Mouse (Mus musculus): ENCODE results near the gene Cd244a. TPM values are rescaled to one million over a fixed set of nuclear protein-coding genes. Genes with fewer than 3 reads are reported as not detected.

Gene Cd244a
- polyA plus RNA-seq, 1 experiment: 0.16 TPM

DNA sequence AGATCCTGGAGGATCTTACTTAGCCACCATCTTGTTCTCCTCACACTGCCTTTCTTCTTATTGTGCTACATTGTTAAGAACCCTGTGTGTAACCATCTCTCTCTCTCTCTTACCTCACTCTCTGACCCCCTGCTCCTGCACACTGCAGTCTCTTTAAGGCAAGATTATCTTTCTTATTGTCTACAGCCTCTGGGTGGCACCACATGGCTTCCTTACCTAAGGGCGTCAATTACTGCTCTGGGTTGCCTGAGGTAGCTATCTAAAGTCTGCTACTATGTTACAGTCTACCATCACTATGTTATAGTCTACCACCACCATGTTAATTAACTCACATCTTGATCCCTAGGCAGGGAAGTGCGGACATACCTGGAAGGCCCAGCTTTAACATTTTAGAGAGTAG lies 9.4 kb downstream of the Cd244a start:
- H3K36me3 ChIP-seq (ENCODE audit: control insufficient read depth, insufficient read depth, low read length): no peaks in the 10 kb centered on the region
- TF ChIP-seq CTCF (IDR thresholded peaks at IDR 0.05; ENCODE audit: control insufficient read depth, insufficient read depth, insufficient replicate concordance, low read depth, low read length) (no peak), POLR2A (IDR thresholded peaks at IDR 0.05; ENCODE audit: control insufficient read depth, low read depth, low read length) (no peak)
- H3K4me1 ChIP-seq (ENCODE audit: control insufficient read depth, insufficient read depth, low read length): no peaks in the 10 kb centered on the region
- H3K4me3 ChIP-seq (ENCODE audit: control insufficient read depth, low read depth, low read length): no peak overlapping the region
- no peak overlapping the region for H3K27ac ChIP-seq (ENCODE audit: control insufficient read depth, insufficient read depth, low read depth, low read length)
- H3K27me3 ChIP-seq (ENCODE audit: control insufficient read depth, insufficient read depth, low read length): no peaks in the 10 kb centered on the region

DNA sequence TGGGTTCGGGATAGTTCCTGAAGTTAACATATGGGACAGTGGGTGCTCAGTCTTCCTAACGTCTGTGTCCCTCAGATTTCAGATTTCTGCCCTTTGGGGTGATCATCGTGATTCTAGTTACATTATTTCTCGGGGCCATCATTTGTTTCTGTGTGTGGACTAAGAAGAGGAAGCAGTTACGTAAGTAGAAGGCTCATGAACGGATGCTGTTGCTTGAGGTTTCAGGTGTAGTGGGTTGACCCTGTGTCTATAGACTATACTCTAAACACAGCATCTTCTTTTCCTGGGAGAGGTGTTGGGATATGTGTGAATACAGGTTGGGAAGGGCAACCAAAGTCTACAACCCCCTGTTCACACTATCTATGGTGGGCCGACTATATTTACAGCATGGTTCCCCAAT lies 18.2 kb downstream of the Cd244a start:
- TF ChIP-seq POLR2A (IDR thresholded peaks at IDR 0.05; ENCODE audit: control insufficient read depth, low read depth, low read length) (no peak), CTCF (IDR thresholded peaks at IDR 0.05; ENCODE audit: control insufficient read depth, insufficient read depth, insufficient replicate concordance, low read depth, low read length) (no peak)
- no peaks in the 10 kb centered on the region for H3K4me1 ChIP-seq (ENCODE audit: control insufficient read depth, insufficient read depth, low read length)
- no peaks in the 10 kb centered on the region for H3K27me3 ChIP-seq (ENCODE audit: control insufficient read depth, insufficient read depth, low read length)
- H3K27ac ChIP-seq (ENCODE audit: control insufficient read depth, insufficient read depth, low read depth, low read length): no peak overlapping the region
- H3K36me3 ChIP-seq (ENCODE audit: control insufficient read depth, insufficient read depth, low read length): no peaks in the 10 kb centered on the region
- no peak overlapping the region for H3K4me3 ChIP-seq (ENCODE audit: control insufficient read depth, low read depth, low read length)

DNA sequence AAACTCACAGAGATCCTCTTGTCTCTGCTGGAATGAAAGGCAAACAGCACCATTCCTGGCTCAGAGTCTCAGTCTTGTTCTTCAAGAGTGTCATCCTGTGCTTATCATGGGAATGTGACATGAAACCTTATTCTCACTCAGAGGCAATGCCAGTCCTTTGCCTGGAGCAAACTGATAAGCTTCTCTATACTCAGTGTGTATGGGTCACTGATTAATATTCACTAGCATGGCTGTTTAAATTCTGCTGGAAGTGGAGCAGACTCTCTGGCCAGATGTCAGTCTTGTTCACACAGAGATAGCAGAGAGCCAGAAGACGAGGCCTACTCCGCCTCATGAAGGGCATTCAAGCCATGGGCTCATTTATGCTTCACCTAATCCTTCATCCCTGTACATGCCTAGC lies 25.6 kb downstream of the Cd244a start:
- TF ChIP-seq POLR2A (IDR thresholded peaks at IDR 0.05; ENCODE audit: control insufficient read depth, low read depth, low read length) (no peak), CTCF (IDR thresholded peaks at IDR 0.05; ENCODE audit: control insufficient read depth, insufficient read depth, insufficient replicate concordance, low read depth, low read length) (no peak)
- H3K4me1 ChIP-seq (ENCODE audit: control insufficient read depth, insufficient read depth, low read length): no peaks in the 10 kb centered on the region
- H3K36me3 ChIP-seq (ENCODE audit: control insufficient read depth, insufficient read depth, low read length): no peaks in the 10 kb centered on the region
- H3K27me3 ChIP-seq (ENCODE audit: control insufficient read depth, insufficient read depth, low read length): no peaks in the 10 kb centered on the region
- H3K4me3 ChIP-seq (ENCODE audit: control insufficient read depth, low read depth, low read length): no peak overlapping the region
- H3K27ac ChIP-seq (ENCODE audit: control insufficient read depth, insufficient read depth, low read depth, low read length): no peak overlapping the region

DNA sequence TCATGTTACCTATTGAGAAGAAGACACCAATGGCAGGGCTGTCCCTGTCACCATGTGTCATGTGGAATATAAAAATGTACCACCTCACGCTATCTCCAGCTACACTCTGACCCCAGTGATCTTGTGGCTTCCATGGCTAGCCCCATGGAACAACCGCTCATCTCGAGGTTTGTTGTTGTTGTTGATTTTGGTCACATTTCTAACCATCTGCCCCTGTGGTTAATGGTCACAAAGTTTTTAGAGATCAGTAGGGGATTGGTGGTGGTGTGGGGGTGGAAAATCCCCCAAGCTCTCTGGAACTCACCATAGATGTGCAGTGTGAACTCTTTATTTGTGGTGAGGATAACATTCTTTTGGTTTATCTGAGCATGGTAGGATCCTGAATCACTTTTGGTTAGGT lies 45.7 kb downstream of the Cd244a start:
- TF ChIP-seq CTCF (IDR thresholded peaks at IDR 0.05; ENCODE audit: control insufficient read depth, insufficient read depth, insufficient replicate concordance, low read depth, low read length) (no peak), POLR2A (IDR thresholded peaks at IDR 0.05; ENCODE audit: control insufficient read depth, low read depth, low read length) (no peak)

DNA sequence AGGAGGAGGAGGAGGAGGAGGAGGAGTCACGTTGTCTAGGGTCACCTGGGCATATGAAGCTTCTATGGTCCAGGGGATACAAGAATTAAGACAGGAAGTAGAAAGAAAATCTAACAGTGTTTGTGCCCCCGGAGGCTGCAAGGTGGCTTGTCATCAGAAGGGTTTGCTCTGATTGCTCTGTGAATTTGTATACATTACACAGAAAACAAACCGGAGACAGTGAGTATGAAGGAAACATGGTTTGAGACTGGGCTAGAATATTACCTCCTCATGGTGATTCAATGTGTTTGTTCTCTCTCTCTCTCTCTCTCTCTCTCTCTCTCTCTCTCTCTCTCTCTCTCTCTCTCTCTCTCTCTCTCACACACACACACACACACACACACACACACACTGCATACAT lies 47.7 kb downstream of the Cd244a start:
- no peak overlapping the region for H3K4me3 ChIP-seq (ENCODE audit: control insufficient read depth, low read depth, low read length)
- no peak for TF ChIP-seq CTCF (IDR thresholded peaks at IDR 0.05; ENCODE audit: control insufficient read depth, insufficient read depth, insufficient replicate concordance, low read depth, low read length)
- TF ChIP-seq POLR2A (IDR thresholded peaks at IDR 0.05; ENCODE audit: control insufficient read depth, low read depth, low read length): no peak
- H3K27ac ChIP-seq (ENCODE audit: control insufficient read depth, insufficient read depth, low read depth, low read length): no peak overlapping the region
- peaks cover under 1% of the 10 kb centered on the region; the same call in 1 of the 2 replicates for H3K4me1 ChIP-seq (ENCODE audit: control insufficient read depth, insufficient read depth, low read length)
- no peaks in the 10 kb centered on the region for H3K27me3 ChIP-seq (ENCODE audit: control insufficient read depth, insufficient read depth, low read length)
- no peaks in the 10 kb centered on the region for H3K36me3 ChIP-seq (ENCODE audit: control insufficient read depth, insufficient read depth, low read length)

More for the DNA sequence above, 45.7 kb downstream of the Cd244a start:
- no peaks in the 10 kb centered on the region for H3K36me3 ChIP-seq (ENCODE audit: control insufficient read depth, insufficient read depth, low read length)
- no peak overlapping the region for H3K27ac ChIP-seq (ENCODE audit: control insufficient read depth, insufficient read depth, low read depth, low read length)
- H3K4me3 ChIP-seq (ENCODE audit: control insufficient read depth, low read depth, low read length): no peak overlapping the region
- H3K27me3 ChIP-seq (ENCODE audit: control insufficient read depth, insufficient read depth, low read length): no peaks in the 10 kb centered on the region
- H3K4me1 ChIP-seq (ENCODE audit: control insufficient read depth, insufficient read depth, low read length): peaks cover 12% of the 10 kb centered on the region

DNA sequence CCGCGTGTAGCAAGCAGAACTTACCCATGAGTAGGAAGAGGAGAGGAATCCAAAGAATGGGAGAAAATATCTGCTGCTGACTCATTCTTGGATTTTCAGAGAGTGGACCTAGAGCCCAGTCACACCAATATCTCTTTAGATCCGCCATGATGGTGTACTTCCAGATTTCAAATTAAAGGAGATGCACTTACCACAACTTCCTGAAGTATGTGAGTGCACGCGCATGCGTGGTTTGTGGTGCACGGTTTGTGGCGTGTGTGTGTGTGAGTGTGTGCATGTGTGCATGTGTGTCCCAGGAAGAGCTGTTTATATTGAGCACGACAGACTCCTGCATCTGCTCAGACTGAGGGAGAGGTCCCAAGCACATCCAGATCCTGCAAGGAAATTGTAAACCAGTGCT lies 48.2 kb downstream of the Cd244a start, which contains the start of gene Ly9:
Gene Ly9 (minus strand): TSS at position 235 of the 400 bp plus-strand sequence.
- TF ChIP-seq POLR2A (IDR thresholded peaks at IDR 0.05; ENCODE audit: control insufficient read depth, low read depth, low read length) (no peak), CTCF (IDR thresholded peaks at IDR 0.05; ENCODE audit: control insufficient read depth, insufficient read depth, insufficient replicate concordance, low read depth, low read length) (no peak)
- no peak within 1 kb of the TSS for H3K27ac ChIP-seq (ENCODE audit: control insufficient read depth, insufficient read depth, low read depth, low read length)
- H3K36me3 ChIP-seq (ENCODE audit: control insufficient read depth, insufficient read depth, low read length): no peaks in the 10 kb centered on the region
- no peaks in the 10 kb centered on the region for H3K27me3 ChIP-seq (ENCODE audit: control insufficient read depth, insufficient read depth, low read length)
- H3K4me1 ChIP-seq (ENCODE audit: control insufficient read depth, insufficient read depth, low read length): no peaks in the 10 kb centered on the region
- H3K4me3 ChIP-seq (ENCODE audit: control insufficient read depth, low read depth, low read length): no peak within 1 kb of the TSS

DNA sequence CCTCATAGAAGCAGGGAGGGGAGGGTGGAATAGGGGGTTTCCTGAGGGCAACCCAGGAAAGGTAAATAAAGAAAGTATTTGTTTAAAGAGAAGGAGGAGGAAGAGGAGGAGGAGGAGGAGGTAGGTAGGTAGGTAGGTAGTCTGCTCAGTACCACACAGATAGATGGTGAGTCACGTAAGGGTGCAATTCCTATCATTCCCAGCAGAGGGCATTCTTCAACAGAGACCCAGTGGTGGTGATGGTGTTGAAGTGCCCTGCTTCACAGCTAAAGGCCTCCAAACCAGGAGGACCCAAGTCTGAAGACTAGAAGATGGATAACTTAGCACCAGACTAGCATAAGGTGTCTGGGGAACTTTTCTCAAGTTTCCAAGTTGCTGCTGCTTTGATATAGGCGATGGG lies 51.0 kb downstream of the Cd244a start:
- TF ChIP-seq POLR2A (IDR thresholded peaks at IDR 0.05; ENCODE audit: control insufficient read depth, low read depth, low read length) (no peak), CTCF (IDR thresholded peaks at IDR 0.05; ENCODE audit: control insufficient read depth, insufficient read depth, insufficient replicate concordance, low read depth, low read length) (no peak)
- Histone ChIP-seq H3K27me3 (ENCODE audit: control insufficient read depth, insufficient read depth, low read length) (no peaks in the 10 kb centered on the region), H3K4me3 (ENCODE audit: control insufficient read depth, low read depth, low read length) (no peak overlapping the region), H3K36me3 (ENCODE audit: control insufficient read depth, insufficient read depth, low read length) (no peaks in the 10 kb centered on the region), H3K27ac (ENCODE audit: control insufficient read depth, insufficient read depth, low read depth, low read length) (no peak overlapping the region), H3K4me1 (ENCODE audit: control insufficient read depth, insufficient read depth, low read length) (no peaks in the 10 kb centered on the region)

DNA sequence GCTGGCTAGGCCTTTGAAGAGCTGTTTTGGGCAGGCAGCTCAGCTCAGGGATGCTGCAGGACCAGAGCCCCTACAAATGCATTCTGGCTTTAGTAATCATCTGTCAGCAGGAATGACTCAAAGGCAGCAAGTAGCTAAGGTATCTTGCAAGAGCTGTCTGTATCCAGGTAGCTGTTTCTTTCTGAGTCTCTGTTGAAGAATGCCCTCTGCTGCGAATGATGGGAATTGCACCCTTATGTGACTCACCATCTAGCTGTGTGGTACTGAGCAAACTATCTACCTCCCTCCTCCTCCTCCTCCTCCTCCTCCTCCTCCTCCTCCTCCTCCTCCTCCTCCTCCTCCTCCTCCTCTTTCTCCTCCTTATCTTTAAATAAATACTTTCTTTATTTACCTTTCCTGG lies 51.8 kb downstream of the Cd244a start:
- TF ChIP-seq CTCF (IDR thresholded peaks at IDR 0.05; ENCODE audit: control insufficient read depth, insufficient read depth, insufficient replicate concordance, low read depth, low read length) (no peak), POLR2A (IDR thresholded peaks at IDR 0.05; ENCODE audit: control insufficient read depth, low read depth, low read length) (no peak)
- Histone ChIP-seq H3K36me3 (ENCODE audit: control insufficient read depth, insufficient read depth, low read length) (no peaks in the 10 kb centered on the region), H3K4me1 (ENCODE audit: control insufficient read depth, insufficient read depth, low read length) (no peaks in the 10 kb centered on the region)

More for the DNA sequence above, 51.8 kb downstream of the Cd244a start:
- Histone ChIP-seq H3K27ac (ENCODE audit: control insufficient read depth, insufficient read depth, low read depth, low read length) (no peak overlapping the region), H3K4me3 (ENCODE audit: control insufficient read depth, low read depth, low read length) (no peak overlapping the region), H3K27me3 (ENCODE audit: control insufficient read depth, insufficient read depth, low read length) (no peaks in the 10 kb centered on the region)
